Comparison of ENCODE assay signal across 8 mouse cellular contexts in genomic region chr11:100526052-100526816, GRCm38 (mm10). TPM values are rescaled to one million over a fixed set of nuclear protein-coding genes. Genes with fewer than 3 reads are reported as not detected.
DNase-seq lines count a peak whose midpoint lies in the region; ATAC-seq and TF ChIP-seq lines count a peak whose summit lies in the region.

No protein-coding gene starts in this region.

- no peak overlapping the region for H3K27ac ChIP-seq in lung, postnatal 0 days (ENCODE audit: low read length)
- H3K27ac ChIP-seq in liver, embryonic 14.5 days = no peak overlapping the region
- H3K27ac ChIP-seq in stomach, embryonic 16.5 days (ENCODE audit: low read length) = peak overlapping the region; percentile 55; the same call in 1 of the 2 replicates

- no peak for TF ChIP-seq EP300 in lung, postnatal 0 days (IDR thresholded peaks at IDR 0.05)
- no peak for TF ChIP-seq EP300 in liver, embryonic 14.5 days (IDR thresholded peaks at IDR 0.05; ENCODE audit: low read depth)

- peaks cover 25% of the 10 kb centered on the region for H3K36me3 ChIP-seq in lung, postnatal 0 days (ENCODE audit: insufficient read depth, low read length)
- peaks cover 21% of the 10 kb centered on the region for H3K36me3 ChIP-seq in liver, embryonic 14.5 days (replicated peaks; ENCODE audit: control insufficient read depth, insufficient read depth, low read depth)
- H3K36me3 ChIP-seq in stomach, embryonic 16.5 days (ENCODE audit: control insufficient read depth, insufficient read depth, low read length) = peaks cover 21% of the 10 kb centered on the region; the same call in 1 of the 2 replicates

- peak overlapping the region; percentile 89; the same call in 1 of the 2 replicates for H3K4me3 ChIP-seq in lung, postnatal 0 days (ENCODE audit: low read depth, low read length)
- peak overlapping the region; percentile 85 for H3K4me3 ChIP-seq in liver, embryonic 14.5 days (ENCODE audit: insufficient read depth in 1 of 2, low read depth in 2 of 2, low read length in 2 of 2)
- H3K4me3 ChIP-seq in stomach, embryonic 16.5 days (replicated peaks; ENCODE audit: low read length) = peak overlapping the region; percentile 86

- no peaks in the 10 kb centered on the region; the same call in 1 of the 2 replicates for H3K4me1 ChIP-seq in lung, postnatal 0 days (ENCODE audit: insufficient read depth, low read depth, low read length)
- peaks cover 20 to 27% of the 10 kb centered on the region in 2 experiments for H3K4me1 ChIP-seq in liver, embryonic 14.5 days (replicated peaks; ENCODE audit: control insufficient read depth in 2 of 2, insufficient read depth in 2 of 2, low read length in 1 of 2)
- H3K4me1 ChIP-seq in stomach, embryonic 16.5 days (ENCODE audit: control insufficient read depth, insufficient read depth, low read length) = peaks cover 30% of the 10 kb centered on the region

- H3K9me3 ChIP-seq in lung, postnatal 0 days (ENCODE audit: low read length) = no peaks in the 10 kb centered on the region
- H3K9me3 ChIP-seq in liver, embryonic 14.5 days (ENCODE audit: control insufficient read depth, low read length) = no peaks in the 10 kb centered on the region
- no peaks in the 10 kb centered on the region for H3K9me3 ChIP-seq in stomach, embryonic 16.5 days (replicated peaks; ENCODE audit: control insufficient read depth, low read length)

- H3K9ac ChIP-seq in lung, postnatal 0 days (replicated peaks; ENCODE audit: low read depth) = 0 out of 2 replicates have a peak overlapping the region, but pooled peaks have one; percentile 74
- H3K9ac ChIP-seq in liver, embryonic 14.5 days (replicated peaks) = peak overlapping the region; percentile 84
- peak overlapping the region; percentile 84 for H3K9ac ChIP-seq in stomach, embryonic 16.5 days (ENCODE audit: low read length)

- peak; percentile 11 for DNase-seq in adrenal gland, postnatal 14 days
- no peak for DNase-seq in adrenal gland, postnatal 10 days
- DNase-seq in lung, postnatal 0 days (ENCODE audit: low spot score) = no peak
- DNase-seq in lung, adult 18-20 months = no peak
- no peak for DNase-seq in liver, embryonic 14.5 days (ENCODE audit: low read depth in 3 of 3, low spot score in 3 of 3)
- no peak for DNase-seq in ovary, postnatal 36 days (ENCODE audit: low spot score)
- no peak for DNase-seq in B cell, adult 2 months

- ATAC-seq in lung, postnatal 0 days = no peak
- ATAC-seq in liver, embryonic 14.5 days (ENCODE audit: insufficient read depth) = no peak
- ATAC-seq in stomach, embryonic 16.5 days (ENCODE audit: insufficient read depth, low FRiP score) = no peak

- no peak for TF ChIP-seq CTCF in lung, postnatal 0 days (IDR thresholded peaks at IDR 0.05)
- no peak for TF ChIP-seq CTCF in liver, embryonic 14.5 days (IDR thresholded peaks at IDR 0.05; ENCODE audit: low read depth)

- H3K27me3 ChIP-seq in lung, postnatal 0 days (replicated peaks; ENCODE audit: insufficient read depth, low read length) = no peaks in the 10 kb centered on the region
- no peaks in the 10 kb centered on the region for H3K27me3 ChIP-seq in liver, embryonic 14.5 days (ENCODE audit: control insufficient read depth, insufficient read depth, low read length)
- H3K27me3 ChIP-seq in stomach, embryonic 16.5 days (ENCODE audit: control insufficient read depth, insufficient read depth, low read length) = no peaks in the 10 kb centered on the region

- peak overlapping the region; percentile 71 for H3K4me2 ChIP-seq in lung, postnatal 0 days (replicated peaks; ENCODE audit: low read depth, low read length)
- H3K4me2 ChIP-seq in liver, embryonic 14.5 days (ENCODE audit: low read depth) = peak overlapping the region; percentile 98
- peak overlapping the region; percentile 86 for H3K4me2 ChIP-seq in stomach, embryonic 16.5 days (ENCODE audit: low read depth, low read length)

- 19% methylated on average over 15 of the region's 15 CpGs for WGBS in lung, postnatal 0 days
- WGBS in liver, embryonic 14.5 days (ENCODE audit: insufficient replicate concordance) = 42% methylated on average over 15 of the region's 15 CpGs
- 14% methylated on average over 15 of the region's 15 CpGs for whole genome bisulfite sequencing in stomach, embryonic 16.5 days

RNA-seq across cellular contexts. Expression of gene Acly, which starts 1.6 kb away (rescaled TPM):
- 805 and 809 TPM in 2 replicates for total RNA-seq in adrenal gland, postnatal 14 days (2021)
- 100 to 1,000 TPM; 380 to 552 TPM for total RNA-seq in adrenal gland, postnatal 10 days (2021)
- 85.7 and 92.9 TPM in 2 replicates for polyA plus RNA-seq in lung, postnatal 0 days (2015; fragmentation: Nextera tagmentation; extraction: Ambion mirVana)
- 35.5 and 45.9 TPM in 2 replicates for polyA plus RNA-seq in liver, embryonic 14.5 days (2012; rRNA removed)
- 68.2 and 76.7 TPM in 2 replicates for polyA plus RNA-seq in liver, embryonic 14.5 days (2014; fragmentation: Nextera tagmentation; extraction: Ambion mirVana)
- polyA plus RNA-seq in stomach, embryonic 16.5 days (2015; fragmentation: Nextera tagmentation; extraction: Ambion mirVana) = 178 and 192 TPM in 2 replicates

RNA-seq across cellular contexts. Expression of gene Ttc25, which starts 19.2 kb away (rescaled TPM):
- 1.3 TPM in 2 replicates for total RNA-seq in adrenal gland, postnatal 14 days (2021)
- 1 to 10 TPM; 1.4 to 1.6 TPM for total RNA-seq in adrenal gland, postnatal 10 days (2021)
- 3.5 and 4.9 TPM in 2 replicates for polyA plus RNA-seq in lung, postnatal 0 days (2015; fragmentation: Nextera tagmentation; extraction: Ambion mirVana)
- 0.01 and 0.03 TPM in 2 replicates for polyA plus RNA-seq in liver, embryonic 14.5 days (2012; rRNA removed)
- polyA plus RNA-seq in liver, embryonic 14.5 days (2014; fragmentation: Nextera tagmentation; extraction: Ambion mirVana) = 0.13 and 0.19 TPM in 2 replicates
- 0.40 and 0.60 TPM in 2 replicates for polyA plus RNA-seq in stomach, embryonic 16.5 days (2015; fragmentation: Nextera tagmentation; extraction: Ambion mirVana)

RNA-seq across cellular contexts. Expression of gene Cnp, which starts 48.5 kb away (rescaled TPM):
- 35.5 and 38.4 TPM in 2 replicates for total RNA-seq in adrenal gland, postnatal 14 days (2021)
- total RNA-seq in adrenal gland, postnatal 10 days (2021) = 10 to 100 TPM; 32.9 to 35.7 TPM
- 31.4 and 33.8 TPM in 2 replicates for polyA plus RNA-seq in lung, postnatal 0 days (2015; fragmentation: Nextera tagmentation; extraction: Ambion mirVana)
- 5.2 and 6.3 TPM in 2 replicates for polyA plus RNA-seq in liver, embryonic 14.5 days (2012; rRNA removed)
- 10.0 and 12.0 TPM in 2 replicates for polyA plus RNA-seq in liver, embryonic 14.5 days (2014; fragmentation: Nextera tagmentation; extraction: Ambion mirVana)
- 38.9 and 40.6 TPM in 2 replicates for polyA plus RNA-seq in stomach, embryonic 16.5 days (2015; fragmentation: Nextera tagmentation; extraction: Ambion mirVana)

RNA-seq across cellular contexts. Expression of gene Klhl11, which starts 53.7 kb away (rescaled TPM):
- total RNA-seq in adrenal gland, postnatal 14 days (2021) = 42.9 and 44.2 TPM in 2 replicates
- 10 to 100 TPM; 35.0 to 36.3 TPM for total RNA-seq in adrenal gland, postnatal 10 days (2021)
- polyA plus RNA-seq in lung, postnatal 0 days (2015; fragmentation: Nextera tagmentation; extraction: Ambion mirVana) = 3.6 and 4.1 TPM in 2 replicates
- 0.90 and 1.2 TPM in 2 replicates for polyA plus RNA-seq in liver, embryonic 14.5 days (2012; rRNA removed)
- polyA plus RNA-seq in liver, embryonic 14.5 days (2014; fragmentation: Nextera tagmentation; extraction: Ambion mirVana) = 1.8 and 2.2 TPM in 2 replicates
- polyA plus RNA-seq in stomach, embryonic 16.5 days (2015; fragmentation: Nextera tagmentation; extraction: Ambion mirVana) = 7.4 and 7.5 TPM in 2 replicates
